Mouse (Mus musculus): Measurements from ENCODE around the gene Xxylt1. TPM values are rescaled to one million over a fixed set of nuclear protein-coding genes. Genes with fewer than 3 reads are reported as not detected.

Gene Xxylt1
- total and polyA plus RNA-seq, 3 experiments: 21.5 to 45.7 (median 35.1) TPM

DNA sequence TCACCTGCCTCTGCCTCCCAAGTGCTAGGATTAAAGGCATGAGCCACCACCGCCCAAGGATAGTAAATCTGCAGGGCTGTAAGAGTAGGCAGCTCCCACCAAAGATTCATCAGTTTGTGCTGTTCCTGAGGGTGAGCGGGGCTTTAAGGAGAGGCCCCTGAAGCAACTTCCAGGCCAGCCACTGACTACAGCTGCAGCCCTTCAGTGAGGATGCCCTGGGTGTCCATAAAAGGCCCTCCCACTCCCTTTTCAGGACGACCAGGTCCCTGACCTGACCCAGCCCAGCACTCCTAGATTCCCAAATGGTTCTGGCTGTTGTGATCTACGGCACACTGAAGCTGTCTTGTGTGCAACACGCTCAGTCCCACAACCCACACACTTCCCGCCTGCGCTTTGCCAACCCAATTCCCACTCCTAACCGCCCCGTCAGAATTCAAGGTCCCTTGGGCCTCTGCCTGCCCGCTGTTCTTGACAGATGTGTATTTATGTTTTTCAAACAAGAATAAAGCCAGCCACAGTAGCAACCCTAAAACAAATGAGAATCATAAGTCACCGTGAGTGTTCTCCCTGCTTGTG lies 146.9 kb downstream of the Xxylt1 start:
- TF ChIP-seq NELFE (IDR thresholded peaks at IDR 0.05; ENCODE audit: low read depth, low read length) (no peak), MEF2A (IDR thresholded peaks at IDR 0.05; ENCODE audit: borderline replicate concordance, low read depth, low read length) (0 out of 2 replicates have a peak, but pooled peaks have one; percentile 6), IRF4 (IDR thresholded peaks at IDR 0.05; ENCODE audit: low read depth, low read length) (no peak), MAZ (IDR thresholded peaks at IDR 0.05; ENCODE audit: low read depth, low read length) (0 out of 2 replicates have a peak, but pooled peaks have one; percentile 45), ZNF384 (IDR thresholded peaks at IDR 0.05; ENCODE audit: low read depth, low read length) (no peak), MAX (IDR thresholded peaks at IDR 0.05; ENCODE audit: low read length) (0 out of 2 replicates have a peak, but pooled peaks have one; percentile 11)
- peak overlapping the region; percentile 78 for H3K9ac ChIP-seq (ENCODE audit: insufficient read depth, low read depth)
- peaks cover 41 to 48% of the 10 kb centered on the region in 2 experiments for H3K4me1 ChIP-seq (ENCODE audit: control insufficient read depth in 1 of 2, insufficient read depth in 2 of 2)
- H3K27ac ChIP-seq (ENCODE audit: insufficient read depth, low read depth): peak overlapping the region; percentile 98
- H3K9me3 ChIP-seq (replicated peaks; ENCODE audit: low read length): peaks cover 12% of the 10 kb centered on the region
- H3K4me3 ChIP-seq (replicated peaks in 1 of 3; ENCODE audit: low read depth in 2 of 3, low read length in 2 of 3, poor library complexity in 1 of 3): peak overlapping the region; percentile 46 to 60 (median 51)
- H3K36me3 ChIP-seq (replicated peaks in 1 of 2; ENCODE audit: control insufficient read depth in 1 of 2, insufficient read depth in 1 of 2, low read length in 1 of 2): peaks cover 0 to 21% of the 10 kb centered on the region in 2 experiments
- no peak for DNase-seq (ENCODE audit: extremely low read depth)
- dilution Hi-C loops (cut with MboI; ENCODE audit: extremely low pct_ligation_motif_present, extremely low pct_unique_long_range_greater_than_20kb, low sequenced_read_pairs) (no loop called here), in situ Hi-C loops (cut with MboI; ENCODE audit: low pct_ligation_motif_present, low pct_unique_long_range_greater_than_20kb, low sequenced_read_pairs) (loop anchor here (10.0 kb wide), 1 partner anchor 109 kb away; no protein-coding TSS in a partner anchor)
- no peaks in the 10 kb centered on the region for H3K27me3 ChIP-seq (replicated peaks)
- H3K79me2 ChIP-seq (replicated peaks; ENCODE audit: control insufficient read depth, extremely low read depth, insufficient read depth, poor library complexity, severe bottlenecking): no peaks in the 10 kb centered on the region
- H3K4me2 ChIP-seq (ENCODE audit: insufficient read depth, low read depth, poor library complexity, severe bottlenecking): peak overlapping the region; percentile 73

GRCm38 (mm10) chr16:30933366-30933765 lies 147.9 kb downstream of the Xxylt1 start:
- DNase-seq (ENCODE audit: extremely low read depth): no peak
- no peak overlapping the region for H3K4me3 ChIP-seq (replicated peaks in 1 of 3; ENCODE audit: low read depth in 2 of 3, low read length in 2 of 3, poor library complexity in 1 of 3)
- in situ Hi-C loops (cut with MboI; ENCODE audit: low pct_ligation_motif_present, low pct_unique_long_range_greater_than_20kb, low sequenced_read_pairs): loop anchor here (10.0 kb wide), 1 partner anchor 109 kb away; no protein-coding TSS in a partner anchor
- H3K4me2 ChIP-seq (ENCODE audit: insufficient read depth, low read depth, poor library complexity, severe bottlenecking): no peak overlapping the region
- H3K27ac ChIP-seq (ENCODE audit: insufficient read depth, low read depth): no peak overlapping the region
- no peak overlapping the region for H3K9ac ChIP-seq (ENCODE audit: insufficient read depth, low read depth)
- peaks cover 0 to 21% of the 10 kb centered on the region in 2 experiments for H3K36me3 ChIP-seq (replicated peaks in 1 of 2; ENCODE audit: control insufficient read depth in 1 of 2, insufficient read depth in 1 of 2, low read length in 1 of 2)
- TF ChIP-seq SIN3A (IDR thresholded peaks at IDR 0.05; ENCODE audit: low read length) (no peak), E2F4 (IDR thresholded peaks at IDR 0.05; ENCODE audit: insufficient replicate concordance, low read depth, low read length) (no peak), JUND (conservative IDR thresholded peaks at IDR 0.05; ENCODE audit: low read depth, low read length) (no peak), SMC3 (IDR thresholded peaks at IDR 0.05; ENCODE audit: low read depth, low read length) (no peak), UBTF (IDR thresholded peaks at IDR 0.05; ENCODE audit: low read depth, low read length) (no peak), RAD21 (IDR thresholded peaks at IDR 0.05; ENCODE audit: low read depth, low read length) (no peak), CHD1 (IDR thresholded peaks at IDR 0.05; ENCODE audit: low read depth, low read length) (no peak), ZKSCAN1 (IDR thresholded peaks at IDR 0.05; ENCODE audit: borderline replicate concordance, low read depth, low read length) (no peak), ZC3H11A (IDR thresholded peaks at IDR 0.05; ENCODE audit: low read depth, low read length) (no peak), PAX5 (IDR thresholded peaks at IDR 0.05; ENCODE audit: low read length) (no peak), GABPA (IDR thresholded peaks at IDR 0.05; ENCODE audit: insufficient replicate concordance, low read depth, low read length) (no peak), ETS1 (conservative IDR thresholded peaks at IDR 0.05; ENCODE audit: low read depth, low read length) (no peak), EP300 (IDR thresholded peaks at IDR 0.05; ENCODE audit: low read length) (no peak), USF1 (IDR thresholded peaks at IDR 0.05; ENCODE audit: low read depth, low read length) (no peak), NRF1 (IDR thresholded peaks at IDR 0.05; ENCODE audit: low read depth, low read length) (no peak), ZMIZ1 (IDR thresholded peaks at IDR 0.05; ENCODE audit: low read depth, low read length) (no peak)
- H3K27me3 ChIP-seq (replicated peaks): no peaks in the 10 kb centered on the region
- H3K4me1 ChIP-seq (ENCODE audit: control insufficient read depth in 1 of 2, insufficient read depth in 2 of 2): peaks cover 33 to 42% of the 10 kb centered on the region in 2 experiments
- H3K79me2 ChIP-seq (replicated peaks; ENCODE audit: control insufficient read depth, extremely low read depth, insufficient read depth, poor library complexity, severe bottlenecking): no peaks in the 10 kb centered on the region
- dilution Hi-C loops (cut with MboI; ENCODE audit: extremely low pct_ligation_motif_present, extremely low pct_unique_long_range_greater_than_20kb, low sequenced_read_pairs): no loop called here
- peaks cover 12% of the 10 kb centered on the region for H3K9me3 ChIP-seq (replicated peaks; ENCODE audit: low read length)
